Mouse (Mus musculus): ENCODE data around the gene Tnfrsf17.

- no peak for TF ChIP-seq CTCF (IDR thresholded peaks at IDR 0.05; ENCODE audit: low read depth, low read length)
- TF ChIP-seq POLR2A (IDR thresholded peaks at IDR 0.05; ENCODE audit: borderline replicate concordance, low read depth, low read length): no peak
These were observed 9.1 kb downstream of the Tnfrsf17 start, which contains the start of gene Snx29 for GRCm38 (mm10) chr16:11322409-11323323.

Data from bone marrow macrophage, adult 2 months (primary cell).